Mouse (Mus musculus): ENCODE measurements around the gene Ptprt. TPM values are rescaled to one million over a fixed set of nuclear protein-coding genes. Genes with fewer than 3 reads are reported as not detected.
"Not testable (repeated sequence)": the region's sequence is repeated elsewhere in the genome, so short reads cannot be mapped to it uniquely, and the experiment has no call there.

The Ptprt gene
- polyA plus RNA-seq, 1 experiment from 2014 or later, result 1.9 TPM

DNA sequence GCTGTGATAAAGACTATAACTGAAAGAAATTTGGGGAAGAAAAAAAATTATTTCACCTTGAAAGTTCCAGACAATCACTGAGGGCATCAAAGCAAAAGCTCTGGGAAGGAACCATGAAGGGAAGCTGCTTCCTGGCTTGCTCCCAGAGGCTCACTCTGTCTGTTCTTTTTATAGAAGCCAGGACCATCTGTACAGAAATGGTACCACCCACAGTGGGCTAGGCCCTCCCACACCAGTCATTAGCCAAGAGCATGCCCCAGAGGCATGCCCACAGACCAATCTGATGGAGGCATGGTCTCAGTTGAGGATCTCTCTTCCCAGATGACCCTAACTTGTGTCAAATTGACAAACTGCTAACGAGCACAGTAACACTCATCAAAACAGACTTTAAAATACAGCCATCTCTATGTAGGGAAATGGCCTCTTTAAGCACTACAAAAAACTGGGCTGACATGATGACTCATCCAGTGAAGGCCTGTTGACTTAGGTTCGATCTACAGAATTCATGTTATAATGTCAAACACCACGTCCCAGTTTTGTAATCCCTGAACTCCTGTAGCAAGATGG is 519.0 kb downstream of the Ptprt start:
- Histone ChIP-seq H3K36me3 (replicated peaks) (no peaks in the 10 kb centered on the region), H3K4me2 (no peak overlapping the region), H3K9me3 (no peaks in the 10 kb centered on the region), H3K27ac (no peak overlapping the region), H3K27me3 (peaks cover 2% of the 10 kb centered on the region; the same call in 1 of the 2 replicates), H3K4me1 (no peaks in the 10 kb centered on the region), H3K9ac (no peak overlapping the region), H3K4me3 (replicated peaks) (no peak overlapping the region)
- WGBS, result 76% methylated on average over 3 of the region's 3 CpGs
- ATAC-seq (ENCODE audit: low FRiP score), result no peak

DNA sequence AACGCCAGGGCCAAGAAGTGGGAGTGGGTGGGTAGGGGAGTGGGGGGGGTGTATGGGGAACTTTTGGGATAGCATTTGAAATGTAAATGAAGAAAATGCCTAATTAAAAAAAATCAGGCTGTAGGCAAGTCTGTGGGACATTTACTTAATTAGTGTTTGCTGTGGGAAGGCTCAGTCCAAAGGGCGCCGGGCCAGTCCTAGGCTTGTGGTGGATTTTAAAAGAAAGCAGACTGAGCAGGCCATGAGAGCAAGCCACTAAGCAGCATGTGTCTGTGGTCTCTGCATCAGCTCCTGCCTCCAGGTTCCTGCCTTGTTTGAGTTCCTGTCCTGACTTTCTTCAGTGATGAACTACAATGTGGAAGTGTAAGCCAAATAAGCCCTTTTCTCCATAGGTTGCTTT is 524.8 kb downstream of the Ptprt start:
- peaks cover 37% of the 10 kb centered on the region for H3K27me3 ChIP-seq
- not testable (repeated sequence) for H3K36me3 ChIP-seq (replicated peaks); H3K9me3 ChIP-seq; H3K4me2 ChIP-seq; H3K9ac ChIP-seq; H3K4me3 ChIP-seq (replicated peaks); H3K27ac ChIP-seq; H3K4me1 ChIP-seq; ATAC-seq (ENCODE audit: low FRiP score)
- 82% methylated on average over 3 of the region's 3 CpGs for WGBS

GRCm38 (mm10) chr2:162131607-162132304 is 529.2 kb downstream of the Ptprt start:
- WGBS, result 44% methylated on average over 4 of the region's 4 CpGs
- Histone ChIP-seq H3K9ac (no peak overlapping the region), H3K36me3 (replicated peaks) (no peaks in the 10 kb centered on the region), H3K9me3 (no peaks in the 10 kb centered on the region), H3K4me3 (replicated peaks) (no peak overlapping the region), H3K27me3 (peaks cover 72% of the 10 kb centered on the region), H3K4me1 (peaks cover 5% of the 10 kb centered on the region; the same call in 1 of the 2 replicates), H3K27ac (no peak overlapping the region), H3K4me2 (no peak overlapping the region)
- peak; percentile 89 for ATAC-seq (ENCODE audit: low FRiP score)

GRCm38 (mm10) chr2:162129896-162130295 is 531.1 kb downstream of the Ptprt start:
- no peak for ATAC-seq (ENCODE audit: low FRiP score)
- no peak overlapping the region for H3K27ac ChIP-seq
- no peak overlapping the region for H3K4me3 ChIP-seq (replicated peaks)
- H3K27me3 ChIP-seq, result peaks cover 66% of the 10 kb centered on the region
- peaks cover 5% of the 10 kb centered on the region; the same call in 1 of the 2 replicates for H3K4me1 ChIP-seq
- H3K4me2 ChIP-seq, result no peak overlapping the region
- no peaks in the 10 kb centered on the region for H3K9me3 ChIP-seq
- no peaks in the 10 kb centered on the region for H3K36me3 ChIP-seq (replicated peaks)
- 89% methylated on average over 1 of the region's 1 CpGs for WGBS
- no peak overlapping the region for H3K9ac ChIP-seq

DNA sequence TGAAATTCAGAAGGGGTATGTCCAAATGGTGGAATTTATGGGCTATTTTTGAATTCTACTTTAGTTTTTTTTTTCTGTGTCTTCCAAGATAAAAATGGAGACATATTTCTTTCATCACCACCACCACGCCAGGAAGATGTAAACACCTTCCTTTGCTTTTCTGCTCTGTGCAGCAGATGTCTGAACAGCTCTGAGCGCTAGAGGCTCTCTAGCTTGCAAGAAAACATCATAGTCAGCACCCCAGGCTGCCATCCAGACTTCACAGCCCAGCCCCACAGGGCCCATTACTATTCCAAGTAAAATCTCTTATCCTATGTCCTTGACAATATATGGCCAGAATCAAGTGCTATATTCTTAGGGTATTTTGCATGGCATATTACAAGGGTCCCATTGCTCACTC is 542.9 kb downstream of the Ptprt start:
- no peaks in the 10 kb centered on the region for H3K27me3 ChIP-seq
- H3K4me1 ChIP-seq, result no peaks in the 10 kb centered on the region
- no peaks in the 10 kb centered on the region for H3K9me3 ChIP-seq
- ATAC-seq (ENCODE audit: low FRiP score), result no peak
- no peak overlapping the region for H3K27ac ChIP-seq
- WGBS, result 90% methylated on average over 2 of the region's 2 CpGs
- H3K9ac ChIP-seq, result no peak overlapping the region
- no peaks in the 10 kb centered on the region for H3K36me3 ChIP-seq (replicated peaks)
- no peak overlapping the region for H3K4me2 ChIP-seq
- H3K4me3 ChIP-seq (replicated peaks), result no peak overlapping the region

- H3K9me3 ChIP-seq, result no peaks in the 10 kb centered on the region
- no peaks in the 10 kb centered on the region for H3K36me3 ChIP-seq (replicated peaks)
Observed at GRCm38 (mm10) chr2:162082391-162082790, 578.6 kb downstream of the Ptprt start.

GRCm38 (mm10) chr2:162080717-162081398 is 580.1 kb downstream of the Ptprt start:
- no peaks in the 10 kb centered on the region for H3K9me3 ChIP-seq
- no peak overlapping the region for H3K4me3 ChIP-seq (replicated peaks)
- H3K4me1 ChIP-seq, result no peaks in the 10 kb centered on the region
- no peak overlapping the region for H3K4me2 ChIP-seq
- ATAC-seq (ENCODE audit: low FRiP score), result no peak
- 47% methylated on average over 1 of the region's 1 CpGs for WGBS
- no peaks in the 10 kb centered on the region for H3K27me3 ChIP-seq
- no peaks in the 10 kb centered on the region for H3K36me3 ChIP-seq (replicated peaks)
- H3K9ac ChIP-seq, result no peak overlapping the region
- no peak overlapping the region for H3K27ac ChIP-seq

More at GRCm38 (mm10) chr2:162082391-162082790, 578.6 kb downstream of the Ptprt start:
- WGBS, result 88% methylated on average over 3 of the region's 3 CpGs
- no peak for ATAC-seq (ENCODE audit: low FRiP score)
- Histone ChIP-seq H3K4me2 (no peak overlapping the region), H3K4me3 (replicated peaks) (no peak overlapping the region), H3K27me3 (no peaks in the 10 kb centered on the region), H3K9ac (no peak overlapping the region), H3K27ac (no peak overlapping the region), H3K4me1 (no peaks in the 10 kb centered on the region)

- WGBS, result 89% methylated on average over 5 of the region's 5 CpGs
- no peak overlapping the region for H3K9ac ChIP-seq
- no peaks in the 10 kb centered on the region for H3K36me3 ChIP-seq (replicated peaks)
- no peak overlapping the region for H3K4me3 ChIP-seq (replicated peaks)
- H3K27me3 ChIP-seq, result no peaks in the 10 kb centered on the region
- H3K4me2 ChIP-seq, result no peak overlapping the region
- no peak overlapping the region for H3K27ac ChIP-seq
- no peaks in the 10 kb centered on the region for H3K9me3 ChIP-seq
- no peak for ATAC-seq (ENCODE audit: low FRiP score)
- no peaks in the 10 kb centered on the region for H3K4me1 ChIP-seq
Observed at GRCm38 (mm10) chr2:162078571-162079280, 582.2 kb downstream of the Ptprt start.

GRCm38 (mm10) chr2:162052816-162053215 is 608.1 kb downstream of the Ptprt start:
- H3K4me1 ChIP-seq, result no peaks in the 10 kb centered on the region
- 94% methylated on average over 3 of the region's 3 CpGs for WGBS
- H3K4me2 ChIP-seq, result no peak overlapping the region
- H3K27ac ChIP-seq, result no peak overlapping the region
- H3K9me3 ChIP-seq, result no peaks in the 10 kb centered on the region
- no peaks in the 10 kb centered on the region for H3K27me3 ChIP-seq
- H3K9ac ChIP-seq, result no peak overlapping the region
- H3K4me3 ChIP-seq (replicated peaks), result no peak overlapping the region
- H3K36me3 ChIP-seq (replicated peaks), result no peaks in the 10 kb centered on the region
- no peak for ATAC-seq (ENCODE audit: low FRiP score)

DNA sequence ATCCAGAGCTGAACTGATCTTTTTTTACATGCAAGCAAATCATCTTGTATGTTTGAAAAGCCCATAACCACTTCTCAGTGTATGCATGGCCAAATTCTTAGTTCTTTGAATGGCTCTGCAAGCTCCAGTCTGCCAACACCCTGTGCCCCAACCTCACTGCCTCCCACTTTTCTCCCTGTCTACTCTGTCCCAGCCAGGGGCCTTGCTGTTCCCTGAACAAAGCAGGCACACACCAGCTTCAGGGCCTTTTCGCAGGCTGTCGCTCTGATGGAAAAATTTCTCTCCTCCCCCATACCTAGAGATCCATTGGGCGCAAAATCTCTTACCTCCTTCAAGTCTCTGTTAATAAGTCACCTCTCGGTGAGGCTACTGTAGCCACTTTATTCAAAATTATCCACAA is 610.7 kb downstream of the Ptprt start:
- no peak for ATAC-seq (ENCODE audit: low FRiP score)
- WGBS, result 81% methylated on average over 4 of the region's 4 CpGs
- Histone ChIP-seq H3K27ac (no peak overlapping the region), H3K9me3 (no peaks in the 10 kb centered on the region), H3K27me3 (no peaks in the 10 kb centered on the region), H3K36me3 (replicated peaks) (no peaks in the 10 kb centered on the region), H3K9ac (no peak overlapping the region), H3K4me1 (no peaks in the 10 kb centered on the region), H3K4me2 (no peak overlapping the region), H3K4me3 (replicated peaks) (no peak overlapping the region)

DNA sequence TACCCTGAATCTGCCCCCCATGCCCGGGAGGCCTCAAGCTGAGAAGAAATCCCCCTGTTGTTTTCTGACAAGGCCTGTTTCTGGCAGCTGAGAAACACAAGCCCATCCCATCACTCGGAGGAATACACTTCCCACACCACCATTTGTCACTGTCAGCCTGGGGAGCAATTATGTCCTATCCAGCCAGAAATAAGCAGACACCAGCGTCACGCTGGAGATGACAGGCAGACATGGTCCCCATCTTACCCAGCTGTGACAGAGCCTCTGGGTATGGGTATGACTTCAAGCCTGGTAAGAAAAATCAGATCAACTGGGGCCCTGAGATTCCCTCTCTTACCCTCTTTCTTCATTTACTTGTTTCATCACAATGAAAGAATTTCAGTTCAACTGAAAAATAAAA is 625.3 kb downstream of the Ptprt start:
- Histone ChIP-seq H3K9me3 (no peaks in the 10 kb centered on the region), H3K4me3 (replicated peaks) (no peak overlapping the region), H3K27ac (no peak overlapping the region), H3K36me3 (replicated peaks) (no peaks in the 10 kb centered on the region), H3K27me3 (no peaks in the 10 kb centered on the region), H3K4me2 (no peak overlapping the region), H3K4me1 (no peaks in the 10 kb centered on the region), H3K9ac (no peak overlapping the region)
- ATAC-seq (ENCODE audit: low FRiP score), result no peak
- 84% methylated on average over 4 of the region's 4 CpGs for WGBS

GRCm38 (mm10) chr2:162031636-162032035 is 629.3 kb downstream of the Ptprt start:
- Histone ChIP-seq H3K9ac (no peak overlapping the region), H3K4me3 (replicated peaks) (no peak overlapping the region), H3K9me3 (no peaks in the 10 kb centered on the region), H3K27ac (no peak overlapping the region), H3K36me3 (replicated peaks) (no peaks in the 10 kb centered on the region), H3K4me1 (no peaks in the 10 kb centered on the region), H3K27me3 (no peaks in the 10 kb centered on the region), H3K4me2 (no peak overlapping the region)
- 78% methylated on average over 4 of the region's 4 CpGs for WGBS
- ATAC-seq (ENCODE audit: low FRiP score), result no peak

All from forebrain, embryonic 12.5 days (tissue).